Mouse (Mus musculus): ENCODE data around the gene Plau.

GRCm38 (mm10) chr14:20846214-20846613 lies 9.8 kb downstream of the Plau start:
- TF ChIP-seq POLR2A (IDR thresholded peaks at IDR 0.05; ENCODE audit: borderline replicate concordance, insufficient read depth, low read length): no peak
- TF ChIP-seq CTCF (IDR thresholded peaks at IDR 0.05; ENCODE audit: borderline replicate concordance, insufficient read depth, low read depth, low read length): no peak
